Mouse (Mus musculus): ENCODE data around the gene Zfp273.
"Not testable (repeated sequence)": the region's sequence is repeated elsewhere in the genome, so short reads cannot be mapped to it uniquely, and the experiment has no call there.

The Zfp273 gene

DNA sequence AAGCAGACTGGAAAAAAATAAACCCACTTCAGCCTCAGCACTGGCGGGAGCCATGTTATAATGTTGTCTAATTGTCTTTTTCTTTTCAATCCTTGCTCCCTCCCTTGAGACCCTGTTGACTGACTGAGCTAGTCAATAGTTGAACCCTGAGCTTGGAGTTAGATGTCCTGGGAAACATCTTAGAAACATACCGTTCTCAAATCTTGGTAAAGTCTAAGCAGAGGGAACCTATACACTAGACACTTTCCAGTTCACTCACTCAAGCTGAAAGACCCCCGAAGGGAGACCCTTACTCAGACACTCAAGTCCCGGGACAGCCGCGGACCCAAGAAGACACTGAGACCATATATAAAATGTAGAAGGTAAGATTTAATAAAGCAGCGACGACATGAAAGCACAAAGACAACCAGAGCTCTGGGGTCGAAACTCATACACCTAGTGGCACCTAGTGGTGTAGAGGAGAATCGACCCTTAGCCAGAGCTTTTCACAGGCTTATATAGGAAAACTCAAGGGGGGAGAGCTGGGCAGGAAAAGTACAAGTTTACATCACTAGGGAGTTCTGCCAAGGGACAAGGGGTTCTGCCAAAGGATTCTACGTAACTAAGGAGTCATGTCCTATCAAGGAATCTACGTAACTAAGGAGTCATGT, 62.6 kb downstream of the Zfp273 start:
- not testable (repeated sequence) for DNase-seq

All from kidney, adult 11 months (tissue).